Mouse (Mus musculus) left cerebral cortex, adult 9 months (tissue): ENCODE data around the gene B4galt2.

ENCODE experiments used
- DNase-seq, 2 experiments: peaks; one replicate each; pipeline ENCODE4 v3.0.0; 2022; ENCODE audit warnings: low spot score in 2 of 2

B4galt2 gene

GRCm38 (mm10) chr4:117870437-117870836 is 12.8 kb downstream of the B4galt2 start:
- DNase-seq: no peak

GRCm38 (mm10) chr4:117869317-117869716 is 14.0 kb downstream of the B4galt2 start:
- no peak for DNase-seq

GRCm38 (mm10) chr4:117867823-117868222 is 15.5 kb downstream of the B4galt2 start:
- DNase-seq: no peak

- DNase-seq: no peak
These were observed 16.3 kb downstream of the B4galt2 start for GRCm38 (mm10) chr4:117867000-117867399.

- no peak for DNase-seq
These were observed 17.2 kb downstream of the B4galt2 start for GRCm38 (mm10) chr4:117866083-117866482.

GRCm38 (mm10) chr4:117862823-117863222 is 20.5 kb downstream of the B4galt2 start:
- peak in 1 of 2 experiments; percentile 69 for DNase-seq

GRCm38 (mm10) chr4:117860570-117860969 is 22.7 kb downstream of the B4galt2 start:
- no peak for DNase-seq

GRCm38 (mm10) chr4:117858794-117859193 is 24.5 kb downstream of the B4galt2 start:
- DNase-seq: peak in 1 of 2 experiments; percentile 57

- no peak for DNase-seq
These were observed 28.1 kb downstream of the B4galt2 start for GRCm38 (mm10) chr4:117855146-117855545.

- no peak for DNase-seq
These were observed 31.0 kb downstream of the B4galt2 start for GRCm38 (mm10) chr4:117852152-117852868.

- no peak for DNase-seq
These were observed 32.4 kb downstream of the B4galt2 start for GRCm38 (mm10) chr4:117850871-117851270.

- DNase-seq: no peak
These were observed 33.1 kb downstream of the B4galt2 start for GRCm38 (mm10) chr4:117850176-117850575.

GRCm38 (mm10) chr4:117849506-117849905 is 33.8 kb downstream of the B4galt2 start:
- DNase-seq: no peak

- no peak for DNase-seq
These were observed 34.2 kb downstream of the B4galt2 start for GRCm38 (mm10) chr4:117849063-117849462.

- no peak for DNase-seq
These were observed 36.3 kb downstream of the B4galt2 start for GRCm38 (mm10) chr4:117847011-117847410.

- no peak for DNase-seq
These were observed 37.0 kb downstream of the B4galt2 start for GRCm38 (mm10) chr4:117846261-117846660.

GRCm38 (mm10) chr4:117845316-117845715 is 38.0 kb downstream of the B4galt2 start:
- no peak for DNase-seq

GRCm38 (mm10) chr4:117844467-117844866 is 38.8 kb downstream of the B4galt2 start:
- DNase-seq: no peak

GRCm38 (mm10) chr4:117843101-117843500 is 40.2 kb downstream of the B4galt2 start:
- no peak for DNase-seq

GRCm38 (mm10) chr4:117841566-117841965 is 41.7 kb downstream of the B4galt2 start:
- DNase-seq: no peak

- no peak for DNase-seq
These were observed 42.5 kb downstream of the B4galt2 start for GRCm38 (mm10) chr4:117840821-117841220.

GRCm38 (mm10) chr4:117839366-117839765 is 43.9 kb downstream of the B4galt2 start:
- no peak for DNase-seq

- DNase-seq: no peak
These were observed 46.0 kb downstream of the B4galt2 start for GRCm38 (mm10) chr4:117837271-117837670.
